Mouse (Mus musculus): ENCODE measurements around the gene Aamdc. TPM values are rescaled to one million over a fixed set of nuclear protein-coding genes. Genes with fewer than 3 reads are reported as not detected.

Gene Aamdc
- total and polyA plus RNA-seq, 3 experiments = 16.6 to 20.2 TPM; not detected in 1

DNA sequence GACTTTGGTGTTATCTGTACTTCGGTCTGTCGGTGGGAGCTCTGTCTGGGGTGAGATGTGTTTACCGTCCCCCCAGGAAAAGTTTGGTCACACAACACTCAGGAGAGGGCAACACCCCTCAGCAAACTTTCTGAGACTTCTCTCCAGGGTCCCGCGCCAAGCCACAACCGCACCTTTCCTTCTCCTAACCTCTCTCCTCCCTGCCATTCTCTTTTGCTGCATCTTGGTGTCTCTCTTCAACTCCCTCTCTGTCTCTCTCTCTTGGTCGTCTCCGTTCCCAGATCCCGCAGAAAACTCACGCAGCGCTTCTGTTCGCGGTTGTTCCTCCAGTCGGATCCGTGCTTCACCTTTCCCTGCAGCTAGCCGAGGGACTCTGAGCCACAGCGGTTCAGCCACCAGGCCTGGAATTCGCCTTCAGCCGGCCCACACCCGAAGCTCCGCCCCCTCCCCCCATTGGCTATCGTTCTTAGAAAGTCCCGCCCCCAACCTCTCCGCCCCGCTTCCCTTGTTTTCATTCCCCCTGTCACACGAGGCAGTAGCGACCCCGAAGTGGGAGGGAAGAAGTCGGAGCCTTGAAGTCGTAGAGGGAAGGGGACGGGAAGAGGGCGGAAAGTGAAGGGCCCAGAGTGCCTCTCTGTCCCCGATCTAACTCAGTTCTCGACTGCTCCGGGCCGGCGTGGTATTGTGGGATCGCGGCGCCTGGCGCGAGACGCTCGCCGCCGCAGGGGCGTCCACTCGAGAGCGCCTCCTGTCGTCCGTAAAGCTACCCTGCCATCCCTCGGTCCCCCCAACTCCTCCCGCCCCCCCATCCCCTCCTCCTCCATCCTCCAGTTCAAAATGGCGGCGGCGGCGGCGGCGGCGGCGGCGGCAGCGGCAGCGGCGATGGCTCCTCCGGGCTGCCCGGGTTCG is at the start of gene Aamdc, which contains the start of gene Rsf1 (continued):
- no peak for TF ChIP-seq ZKSCAN1 (IDR thresholded peaks at IDR 0.05; ENCODE audit: low read depth, low read length)
- TF ChIP-seq ETS1 (IDR thresholded peaks at IDR 0.05; ENCODE audit: low read depth, low read length) = no peak
- TF ChIP-seq GATA1 (IDR thresholded peaks at IDR 0.05; ENCODE audit: low read depth, low read length) = no peak
- no peak for TF ChIP-seq NRF1 (IDR thresholded peaks at IDR 0.05; ENCODE audit: insufficient read depth, low read depth, low read length, poor library complexity, severe bottlenecking)
- peak; percentile 54; the same call in 1 of the 2 replicates for TF ChIP-seq MAX (IDR thresholded peaks at IDR 0.05; ENCODE audit: low read length)

DNA sequence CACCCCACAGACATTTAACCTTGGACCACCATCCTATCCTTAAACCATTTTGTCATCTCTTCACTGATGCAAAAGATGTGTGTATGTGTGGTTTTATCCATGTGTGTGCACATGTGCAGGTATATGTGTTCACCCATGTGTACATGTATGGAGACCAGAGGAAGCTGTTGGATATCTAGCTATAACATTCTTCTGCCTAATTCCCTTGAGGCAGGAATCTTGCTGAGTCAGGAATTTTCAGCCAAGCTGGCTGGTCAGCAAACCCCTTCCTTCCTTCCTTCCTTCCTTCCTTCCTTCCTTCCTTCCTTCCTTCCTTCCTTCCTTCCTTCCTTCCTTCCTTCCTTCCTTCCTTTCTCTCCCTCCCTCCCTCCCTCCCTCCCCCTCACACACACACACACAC is 44.1 kb upstream of the Aamdc start:
- Histone ChIP-seq H3K9me3 (replicated peaks; ENCODE audit: insufficient read depth, low read length) (no peaks in the 10 kb centered on the region), H3K4me3 (ENCODE audit: control insufficient read depth in 1 of 2, insufficient read depth in 1 of 2, low read depth in 2 of 2, low read length in 2 of 2) (no peak overlapping the region), H3K27me3 (ENCODE audit: control insufficient read depth in 1 of 2, insufficient read depth in 2 of 2, low read length in 2 of 2) (no peaks in the 10 kb centered on the region), H3K36me3 (ENCODE audit: control insufficient read depth in 1 of 2, insufficient read depth in 2 of 2, low read length in 2 of 2) (peaks cover 0 to 14% of the 10 kb centered on the region in 2 experiments), H3K9ac (ENCODE audit: control insufficient read depth, low read depth, low read length, poor library complexity, severe bottlenecking) (no peak overlapping the region), H3K79me2 (ENCODE audit: control insufficient read depth, insufficient read depth, low read length, poor library complexity) (peaks cover 4% of the 10 kb centered on the region; the same call in 1 of the 2 replicates), H3K27ac (ENCODE audit: control insufficient read depth, low read depth, low read length) (no peak overlapping the region), H3K4me1 (ENCODE audit: control insufficient read depth in 1 of 2, insufficient read depth in 2 of 2, low read length in 2 of 2) (peaks cover 0 to 13% of the 10 kb centered on the region in 2 experiments; a peak in 3 of 4 replicates)
- peak; percentile 69; the same call in 1 of the 2 replicates for TF ChIP-seq MAFK (IDR thresholded peaks at IDR 0.05; ENCODE audit: borderline replicate concordance, low read depth, low read length)
- TF ChIP-seq CTCF (IDR thresholded peaks at IDR 0.05 in 2 of 3, conservative IDR thresholded peaks at IDR 0.05 in 1 of 3; ENCODE audit: control insufficient read depth in 1 of 3, insufficient read depth in 1 of 3, low read depth in 2 of 3, low read length in 3 of 3, poor library complexity in 1 of 3, severe bottlenecking in 1 of 3) = no peak
- no peak for DNase-seq (ENCODE audit: low read depth, low spot score)

DNA sequence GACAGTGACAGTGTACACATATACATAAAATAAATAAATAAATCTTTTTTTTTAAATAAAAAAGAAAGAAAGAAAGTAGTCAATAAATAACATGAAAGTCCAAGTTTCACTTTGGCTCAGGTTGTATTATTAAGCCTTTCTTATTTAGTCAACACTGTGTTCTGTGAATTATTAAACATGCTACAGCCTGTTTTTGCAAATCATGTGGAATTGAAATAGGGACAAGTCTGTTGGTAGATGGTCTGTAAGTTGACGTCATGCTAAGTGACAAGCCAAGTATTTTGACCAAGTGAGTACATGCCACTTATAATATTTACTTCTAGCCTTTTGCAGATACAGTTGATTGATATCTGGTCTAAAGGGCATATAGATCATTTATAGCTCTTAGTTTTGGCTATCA is 43.4 kb upstream of the Aamdc start:
- H3K4me1 ChIP-seq (ENCODE audit: control insufficient read depth in 1 of 2, insufficient read depth in 2 of 2, low read length in 2 of 2) = peaks cover 0 to 13% of the 10 kb centered on the region in 2 experiments; a peak in 3 of 4 replicates
- no peaks in the 10 kb centered on the region for H3K27me3 ChIP-seq (ENCODE audit: control insufficient read depth in 1 of 2, insufficient read depth in 2 of 2, low read length in 2 of 2)
- no peak overlapping the region for H3K4me3 ChIP-seq (ENCODE audit: control insufficient read depth in 1 of 2, insufficient read depth in 1 of 2, low read depth in 2 of 2, low read length in 2 of 2)
- peaks cover 4% of the 10 kb centered on the region; the same call in 1 of the 2 replicates for H3K79me2 ChIP-seq (ENCODE audit: control insufficient read depth, insufficient read depth, low read length, poor library complexity)
- H3K27ac ChIP-seq (ENCODE audit: control insufficient read depth, low read depth, low read length) = no peak overlapping the region
- H3K36me3 ChIP-seq (ENCODE audit: control insufficient read depth in 1 of 2, insufficient read depth in 2 of 2, low read length in 2 of 2) = peaks cover 2 to 14% of the 10 kb centered on the region in 2 experiments
- TF ChIP-seq KAT2A (conservative IDR thresholded peaks at IDR 0.05; ENCODE audit: low read depth, low read length) = no peak
- TF ChIP-seq MAZ (IDR thresholded peaks at IDR 0.05; ENCODE audit: low read depth, low read length) = no peak
- TF ChIP-seq USF2 (IDR thresholded peaks at IDR 0.05; ENCODE audit: borderline replicate concordance in 1 of 2, insufficient read depth in 1 of 2, low read depth in 1 of 2, low read length in 2 of 2) = no peak
- TF ChIP-seq TCF12 (IDR thresholded peaks at IDR 0.05; ENCODE audit: low read depth, low read length) = no peak
- no peak for TF ChIP-seq POLR2AphosphoS5 (IDR thresholded peaks at IDR 0.05; ENCODE audit: borderline replicate concordance, low read depth, low read length)
- no peak for TF ChIP-seq ZKSCAN1 (IDR thresholded peaks at IDR 0.05; ENCODE audit: low read depth, low read length)
- TF ChIP-seq MAX (IDR thresholded peaks at IDR 0.05; ENCODE audit: low read length) = no peak
- no peak for TF ChIP-seq MXI1 (IDR thresholded peaks at IDR 0.05; ENCODE audit: low read depth, low read length)
- no peak for TF ChIP-seq CHD1 (IDR thresholded peaks at IDR 0.05; ENCODE audit: low read depth, low read length)
- TF ChIP-seq POLR2AphosphoS2 (IDR thresholded peaks at IDR 0.05; ENCODE audit: low read length) = no peak
- no peak overlapping the region for H3K9ac ChIP-seq (ENCODE audit: control insufficient read depth, low read depth, low read length, poor library complexity, severe bottlenecking)
- H3K9me3 ChIP-seq (replicated peaks; ENCODE audit: insufficient read depth, low read length) = no peaks in the 10 kb centered on the region
- no peak for DNase-seq (ENCODE audit: low read depth, low spot score)

Measured in MEL (cell line).